Mouse (Mus musculus) embryonic fibroblast, embryonic 13.5 days (primary cell): ENCODE measurements around the gene Tpm4.
A peak's percentile ranks its signal among the peaks of the same experiment; 100 is the strongest.

Source experiments
- CTCF ChIP-seq: IDR thresholded peaks from 2 replicates; pipeline ENCODE4 v1.5.1; 2011; ENCODE audit warnings: mild to moderate bottlenecking, control low read depth, low read length, moderate library complexity, borderline replicate concordance; ENCODE audit not compliant: insufficient read depth
- POLR2A ChIP-seq: IDR thresholded peaks from 2 replicates; pipeline ENCODE4 v1.6.1; 2011; ENCODE audit warnings: low read depth, mild to moderate bottlenecking, control low read depth, low read length, moderate library complexity

GRCm38 (mm10) chr8:72136302-72136978, 1.7 kb downstream of the Tpm4 start:
- TF ChIP-seq POLR2A (peak; percentile 72), CTCF (no peak)
